Mouse (Mus musculus) stomach, embryonic 16.5 days (tissue): ENCODE measurements around the gene Klf4. TPM values are rescaled to one million over a fixed set of nuclear protein-coding genes. Genes with fewer than 3 reads are reported as not detected.
A peak's percentile ranks its signal among the peaks of the same experiment; 100 is the strongest.

Experiments used
- ATAC-seq: fragments of 200-750 bp; cut with Nextera tagmentation; 2 replicates; pipeline ENCODE4 v1.8.0; 2017; ENCODE audit warnings: moderate number of reproducible peaks, moderate TSS enrichment; ENCODE audit not compliant: insufficient read depth, low FRiP score
- H3K27ac ChIP-seq: fragments of 300-500 bp; sonication (generic); 2 replicates; pipeline ENCODE4 v1.5.1; 2014; ENCODE audit warnings: low read length
- H3K27me3 ChIP-seq: fragments of 300-500 bp; sonication (generic); 2 replicates; pipeline ENCODE4 v1.6.1; 2014; ENCODE audit warnings: low read length, control low read depth, mixed read lengths; ENCODE audit not compliant: control insufficient read depth, insufficient read depth
- H3K36me3 ChIP-seq: fragments of 300-500 bp; sonication (generic); 2 replicates; pipeline ENCODE4 v1.6.1; 2014; ENCODE audit warnings: low read length; ENCODE audit not compliant: control insufficient read depth, insufficient read depth
- H3K4me1 ChIP-seq: fragments of 300-500 bp; sonication (generic); 2 replicates; pipeline ENCODE4 v1.6.1; 2014; ENCODE audit warnings: low read length, control low read depth, mixed read lengths; ENCODE audit not compliant: control insufficient read depth, insufficient read depth
- H3K4me2 ChIP-seq: fragments of 300-500 bp; sonication (generic); 2 replicates; pipeline ENCODE4 v1.6.1; 2014; ENCODE audit warnings: low read depth, low read length, mixed read lengths
- H3K4me3 ChIP-seq: fragments of 300-500 bp; sonication (generic); replicated peaks from 2 replicates; pipeline ENCODE4 v1.5.1; 2014; ENCODE audit warnings: mild to moderate bottlenecking, low read length
- H3K9ac ChIP-seq: fragments of 300-500 bp; sonication (generic); 2 replicates; pipeline ENCODE4 v1.6.1; 2014; ENCODE audit warnings: low read length
- H3K9me3 ChIP-seq: fragments of 300-500 bp; sonication (generic); replicated peaks from 2 replicates; pipeline ENCODE4 v1.6.1; 2016; ENCODE audit warnings: low read length, control low read depth; ENCODE audit not compliant: control insufficient read depth
- WGBS: fragments of 180-500 bp; shearing (Covaris S2); extraction: QIAGEN DNeasy Blood & Tissue Kit; methylation state at CpG from one replicate; pipeline ENCODE4 v1.1.7; 2014; 5-methylcytosine and 5-hydroxymethylcytosine counted together
- polyA plus RNA-seq: library from polyadenylated mRNA; unstranded; fragments of >200 nt; fragmentation: Nextera tagmentation; extraction: Ambion mirVana; gene quantifications from 2 replicates; pipeline ENCODE4 v1.2.1, GENCODE M21; 2015

The Klf4 gene
- polyA plus RNA-seq, 1 experiment from 2014 or later = 29.4 TPM

DNA sequence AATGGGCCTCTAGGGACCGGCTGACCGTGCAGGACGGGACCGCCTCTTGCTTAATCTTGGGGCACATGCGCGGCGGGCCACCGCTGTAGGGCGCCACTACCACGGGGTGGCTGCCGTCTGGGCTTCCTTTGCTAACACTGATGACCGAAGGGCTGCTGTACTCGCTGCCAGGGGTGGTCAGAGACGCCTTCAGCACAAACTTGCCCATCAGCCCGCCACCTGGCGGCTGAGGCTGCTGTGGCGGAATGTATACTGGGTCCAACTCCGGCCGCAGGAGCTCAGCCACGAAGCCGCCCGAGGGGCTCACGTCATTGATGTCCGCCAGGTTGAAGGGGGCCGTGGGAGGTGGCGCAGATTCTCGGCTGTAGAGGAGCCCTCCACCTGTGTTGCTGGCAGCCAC is 2.0 kb downstream of the Klf4 start:
- no peaks in the 10 kb centered on the region for H3K9me3 ChIP-seq
- peaks cover 12% of the 10 kb centered on the region for H3K4me1 ChIP-seq
- no peaks in the 10 kb centered on the region for H3K27me3 ChIP-seq
- under 1% methylated on average over 27 of the region's 27 CpGs for WGBS
- peak overlapping the region; percentile 77 for H3K4me2 ChIP-seq
- H3K9ac ChIP-seq = peak overlapping the region; percentile 89
- peak overlapping the region; percentile 88 for H3K27ac ChIP-seq
- ATAC-seq = peak; percentile 9; the same call in 1 of the 2 replicates
- H3K36me3 ChIP-seq = no peaks in the 10 kb centered on the region
- H3K4me3 ChIP-seq = peak overlapping the region; percentile 82

- H3K4me2 ChIP-seq = peak overlapping the region; percentile 77
- H3K27ac ChIP-seq = no peak overlapping the region; the same call in 1 of the 2 replicates
- H3K9ac ChIP-seq = no peak overlapping the region
- no peak for ATAC-seq
- 74% methylated on average over 3 of the region's 4 CpGs for WGBS
- peak overlapping the region; percentile 33 for H3K4me3 ChIP-seq
- H3K36me3 ChIP-seq = no peaks in the 10 kb centered on the region
- no peaks in the 10 kb centered on the region for H3K9me3 ChIP-seq
- peaks cover 6% of the 10 kb centered on the region; the same call in 1 of the 2 replicates for H3K4me1 ChIP-seq
- H3K27me3 ChIP-seq = no peaks in the 10 kb centered on the region
Observed at GRCm38 (mm10) chr4:55528404-55528803, 3.9 kb downstream of the Klf4 start.

DNA sequence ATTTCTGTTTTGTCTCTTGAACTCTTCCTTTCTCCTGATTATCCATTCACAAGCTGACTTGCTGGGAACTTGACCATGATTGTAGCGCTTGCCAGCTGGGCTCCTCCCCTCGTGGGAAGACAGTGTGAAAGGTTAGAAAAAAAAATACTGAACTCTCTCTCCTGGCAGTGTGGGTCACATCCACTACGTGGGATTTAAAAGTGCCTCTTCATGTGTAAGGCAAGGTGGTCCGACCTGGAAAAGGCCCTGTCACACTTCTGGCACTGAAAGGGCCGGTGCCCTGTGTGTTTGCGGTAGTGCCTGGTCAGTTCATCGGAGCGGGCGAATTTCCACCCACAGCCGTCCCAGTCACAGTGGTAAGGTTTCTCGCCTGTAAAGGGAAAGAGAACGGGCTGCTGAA is 4.3 kb downstream of the Klf4 start:
- H3K9me3 ChIP-seq = no peaks in the 10 kb centered on the region
- H3K27me3 ChIP-seq = no peaks in the 10 kb centered on the region
- H3K36me3 ChIP-seq = no peaks in the 10 kb centered on the region
- ATAC-seq = no peak
- WGBS = 82% methylated on average over 12 of the region's 12 CpGs
- peak overlapping the region; percentile 33 for H3K4me3 ChIP-seq
- peak overlapping the region; percentile 47 for H3K4me2 ChIP-seq
- H3K27ac ChIP-seq = peak overlapping the region; percentile 49; the same call in 1 of the 2 replicates
- peak overlapping the region; percentile 58; the same call in 1 of the 2 replicates for H3K9ac ChIP-seq
- H3K4me1 ChIP-seq = peaks cover 6% of the 10 kb centered on the region; the same call in 1 of the 2 replicates

- H3K36me3 ChIP-seq = no peaks in the 10 kb centered on the region
- H3K27me3 ChIP-seq = no peaks in the 10 kb centered on the region
- H3K4me3 ChIP-seq = no peak overlapping the region
- no peaks in the 10 kb centered on the region for H3K9me3 ChIP-seq
- no peak overlapping the region for H3K9ac ChIP-seq
- ATAC-seq = no peak
- H3K27ac ChIP-seq = 0 out of 2 replicates have a peak overlapping the region, but pooled peaks have one; percentile 19
- peaks cover 6% of the 10 kb centered on the region; the same call in 1 of the 2 replicates for H3K4me1 ChIP-seq
- 0 out of 2 replicates have a peak overlapping the region, but pooled peaks have one; percentile 1 for H3K4me2 ChIP-seq
- 51% methylated on average over 5 of the region's 5 CpGs for WGBS
Observed at GRCm38 (mm10) chr4:55526247-55527115, 5.8 kb downstream of the Klf4 start.

- 70% methylated on average over 4 of the region's 4 CpGs for WGBS
Observed at GRCm38 (mm10) chr4:55523921-55524320, 8.3 kb downstream of the Klf4 start.

GRCm38 (mm10) chr4:55517438-55517837 is 14.8 kb downstream of the Klf4 start:
- Histone ChIP-seq H3K36me3 (no peaks in the 10 kb centered on the region), H3K9ac (no peak overlapping the region), H3K27me3 (peaks cover 3% of the 10 kb centered on the region; the same call in 1 of the 2 replicates), H3K4me2 (no peak overlapping the region), H3K27ac (no peak overlapping the region), H3K4me1 (no peaks in the 10 kb centered on the region), H3K4me3 (no peak overlapping the region), H3K9me3 (no peaks in the 10 kb centered on the region)
- WGBS = 85% methylated on average over 7 of the region's 7 CpGs
- ATAC-seq = no peak

More at GRCm38 (mm10) chr4:55523921-55524320, 8.3 kb downstream of the Klf4 start:
- no peaks in the 10 kb centered on the region for H3K9me3 ChIP-seq
- H3K27ac ChIP-seq = no peak overlapping the region
- H3K27me3 ChIP-seq = no peaks in the 10 kb centered on the region
- H3K4me1 ChIP-seq = no peaks in the 10 kb centered on the region
- no peaks in the 10 kb centered on the region for H3K36me3 ChIP-seq
- H3K4me3 ChIP-seq = no peak overlapping the region
- H3K4me2 ChIP-seq = no peak overlapping the region
- H3K9ac ChIP-seq = no peak overlapping the region
- no peak for ATAC-seq

GRCm38 (mm10) chr4:55516048-55516447 is 16.2 kb downstream of the Klf4 start:
- no peak overlapping the region for H3K27ac ChIP-seq
- H3K9ac ChIP-seq = no peak overlapping the region
- no peaks in the 10 kb centered on the region for H3K9me3 ChIP-seq
- H3K27me3 ChIP-seq = peaks cover 3% of the 10 kb centered on the region; the same call in 1 of the 2 replicates
- ATAC-seq = no peak
- H3K4me2 ChIP-seq = no peak overlapping the region
- no peaks in the 10 kb centered on the region for H3K4me1 ChIP-seq
- H3K36me3 ChIP-seq = no peaks in the 10 kb centered on the region
- 73% methylated on average over 8 of the region's 8 CpGs for WGBS
- no peak overlapping the region for H3K4me3 ChIP-seq

- peak overlapping the region; percentile 74 for H3K27ac ChIP-seq
- H3K4me2 ChIP-seq = peak overlapping the region; percentile 57
- H3K9ac ChIP-seq = peak overlapping the region; percentile 86
- H3K4me3 ChIP-seq = peak overlapping the region; percentile 65
- H3K9me3 ChIP-seq = no peaks in the 10 kb centered on the region
- WGBS = under 1% methylated on average over 39 of the region's 39 CpGs
- H3K4me1 ChIP-seq = no peaks in the 10 kb centered on the region
- peaks cover 3% of the 10 kb centered on the region; the same call in 1 of the 2 replicates for H3K27me3 ChIP-seq
- no peaks in the 10 kb centered on the region for H3K36me3 ChIP-seq
- ATAC-seq = peak; percentile 96
Observed at GRCm38 (mm10) chr4:55514733-55515176, 17.5 kb downstream of the Klf4 start.
